Mouse (Mus musculus): ENCODE results near the gene Nfkbie.

Gene Nfkbie

DNA sequence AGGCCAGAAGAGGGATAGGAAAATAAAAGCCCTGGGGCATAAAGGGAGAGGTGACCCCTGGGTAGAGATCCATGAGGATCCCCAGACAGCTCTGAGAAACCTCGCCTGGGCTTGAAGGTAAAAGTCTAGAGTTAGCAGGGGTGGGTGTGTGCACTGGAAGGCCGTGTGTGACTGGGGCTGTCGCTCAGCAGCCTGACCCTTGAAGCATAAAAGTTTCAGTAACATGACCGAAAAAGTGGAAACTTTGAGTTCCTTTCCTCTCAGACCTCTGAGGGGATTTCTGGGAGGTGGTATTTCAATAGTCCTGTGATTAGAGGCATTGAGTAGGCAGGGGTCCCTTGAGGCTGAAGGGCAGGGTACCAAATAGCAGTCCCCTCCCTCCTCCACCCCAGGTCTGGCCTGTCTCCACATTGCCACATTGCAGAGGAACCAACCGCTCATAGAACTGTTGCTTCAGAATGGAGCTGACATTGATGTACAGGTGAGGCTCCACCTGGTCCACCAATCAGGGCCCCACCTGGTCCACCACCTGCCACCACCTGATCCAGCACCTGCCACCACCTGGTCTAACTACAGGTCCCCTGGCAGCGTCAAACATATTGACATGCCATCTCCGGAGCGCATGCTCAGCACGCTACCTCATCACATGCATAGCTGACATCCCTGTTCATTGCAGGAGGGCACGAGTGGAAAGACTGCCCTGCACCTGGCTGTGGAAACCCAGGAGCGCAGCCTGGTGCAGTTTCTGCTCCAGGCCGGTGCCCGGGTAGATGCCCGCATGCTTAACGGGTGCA lies 4.4 kb downstream of the Nfkbie start:
- no peak for ATAC-seq (ENCODE audit: low TSS enrichment)

DNA sequence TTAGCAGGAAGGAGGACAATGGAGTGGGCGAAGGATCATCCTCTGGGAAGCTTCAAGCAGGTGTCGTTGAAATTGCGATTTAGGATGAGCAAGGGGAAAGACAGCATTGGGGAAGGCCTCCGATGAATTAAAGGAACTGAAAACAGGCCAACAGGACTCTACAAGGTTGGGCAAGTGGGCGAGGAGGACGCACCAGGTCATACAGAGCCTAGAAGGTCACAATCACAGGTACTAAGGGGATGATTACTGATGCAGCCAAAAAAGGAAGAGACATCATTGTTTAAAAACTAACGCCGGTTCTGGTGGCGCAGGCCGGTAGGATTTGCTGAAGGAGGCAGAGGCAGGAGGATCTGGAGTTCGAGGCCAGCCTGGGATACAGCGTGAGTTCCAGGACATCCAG lies 7.7 kb downstream of the Nfkbie start:
- ATAC-seq (ENCODE audit: low TSS enrichment): no peak

DNA sequence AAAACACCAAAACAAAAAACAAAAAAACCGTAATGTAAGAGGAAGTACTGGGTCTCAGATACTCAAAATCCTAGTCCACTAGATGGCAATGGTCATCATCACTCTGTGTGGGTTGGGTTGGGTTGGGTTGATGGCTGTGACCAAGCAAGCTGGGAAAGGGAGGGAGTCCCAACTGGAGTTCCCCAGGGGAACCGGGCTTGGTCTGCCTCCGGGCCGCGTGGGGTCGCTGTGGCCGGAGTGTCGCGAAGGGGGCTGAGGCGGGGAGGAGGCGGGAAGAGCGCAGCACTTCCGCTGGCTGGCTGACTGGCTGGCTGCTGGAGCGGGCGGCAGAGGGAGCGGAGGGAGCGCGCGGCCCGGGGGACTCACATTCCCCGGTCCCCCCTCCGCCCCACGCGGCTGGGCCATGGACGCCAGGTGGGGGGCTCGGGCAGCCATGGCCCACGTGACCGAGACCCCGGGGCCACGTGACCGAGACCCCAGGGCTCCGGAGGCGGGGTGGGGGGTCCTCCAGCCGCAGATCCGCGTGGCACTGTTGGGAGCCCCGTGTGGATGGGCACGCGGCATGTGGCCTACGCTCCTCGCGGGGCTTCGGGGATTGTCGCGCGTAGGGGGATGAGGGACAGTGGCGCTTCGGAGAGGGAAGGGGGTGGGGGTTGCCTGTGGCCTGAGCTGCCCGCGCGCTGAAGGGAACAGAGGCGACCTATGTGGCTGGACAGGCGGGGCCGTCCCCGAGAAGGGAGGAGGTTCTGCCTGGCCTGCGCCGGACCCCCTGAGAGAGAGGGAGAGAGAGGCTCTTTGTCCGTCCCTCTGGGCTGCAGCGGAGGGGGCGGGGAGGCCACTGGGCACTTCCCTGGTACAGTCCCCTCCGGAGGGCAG lies 8.4 kb downstream of the Nfkbie start, which contains the start of gene Slc35b2:
Slc35b2 (plus strand) TSS at position 220 of the 876 bp plus-strand sequence.
- ATAC-seq (ENCODE audit: low TSS enrichment): peak; percentile 83

DNA sequence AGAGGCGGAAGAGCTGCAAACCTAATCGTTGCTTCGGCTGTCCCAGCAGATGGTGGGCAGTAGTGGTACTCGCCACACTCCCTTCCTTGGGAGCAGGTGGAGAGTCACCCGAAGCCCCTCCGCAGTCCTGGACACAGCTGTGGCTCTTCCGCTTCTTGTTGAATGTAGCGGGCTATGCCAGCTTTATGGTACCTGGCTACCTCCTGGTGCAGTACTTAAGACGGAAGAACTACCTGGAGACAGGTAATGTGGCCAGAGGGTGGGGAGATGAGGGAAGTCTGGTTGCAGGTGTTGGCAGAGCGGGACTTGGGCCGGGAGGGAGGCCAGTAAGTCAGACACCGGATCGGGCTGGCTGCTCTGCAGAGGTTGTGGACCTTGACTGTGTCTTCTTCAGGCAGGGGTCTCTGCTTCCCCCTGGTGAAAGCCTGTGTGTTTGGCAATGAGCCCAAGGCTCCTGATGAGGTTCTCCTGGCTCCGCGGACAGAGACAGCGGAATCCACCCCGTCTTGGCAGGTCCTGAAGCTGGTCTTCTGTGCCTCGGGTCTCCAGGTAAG lies 9.1 kb downstream of the Nfkbie start:
- ATAC-seq (ENCODE audit: low TSS enrichment): no peak

DNA sequence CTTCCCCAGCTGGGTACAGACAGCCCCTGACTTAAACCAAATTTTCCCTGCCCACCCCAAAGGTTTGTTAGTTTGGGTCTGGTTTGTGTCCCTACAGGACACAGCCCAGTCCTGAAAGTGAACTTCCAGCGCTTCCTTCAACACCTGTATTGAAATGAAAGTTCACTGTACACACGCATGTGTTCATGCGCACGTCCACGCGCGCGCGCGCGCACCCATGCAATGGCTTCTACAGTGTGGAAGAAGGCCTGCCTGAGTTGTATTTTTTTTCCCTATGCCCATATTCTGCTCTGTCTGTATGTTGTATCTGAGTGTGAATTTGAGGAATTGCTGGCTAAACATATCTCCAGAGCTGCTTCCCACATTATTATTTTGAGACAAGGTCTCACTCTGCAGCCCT lies 9.6 kb downstream of the Nfkbie start:
- no peak for ATAC-seq (ENCODE audit: low TSS enrichment)

DNA sequence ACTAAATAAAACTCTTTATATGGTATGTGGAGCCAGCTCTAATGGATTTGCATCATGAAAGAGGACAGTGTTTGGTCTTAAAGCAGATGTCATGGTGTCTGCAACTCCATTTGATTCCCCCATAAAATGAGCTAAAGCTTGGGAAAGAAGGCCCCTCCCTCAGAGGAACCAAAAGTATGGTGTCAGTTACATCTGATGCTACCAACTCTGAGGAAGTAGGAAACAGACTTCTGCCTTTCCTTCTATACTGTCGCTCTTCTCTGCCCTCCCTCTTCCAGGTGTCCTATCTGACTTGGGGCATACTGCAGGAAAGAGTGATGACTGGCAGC lies 10.5 kb downstream of the Nfkbie start:
- no peak for ATAC-seq (ENCODE audit: low TSS enrichment)

DNA sequence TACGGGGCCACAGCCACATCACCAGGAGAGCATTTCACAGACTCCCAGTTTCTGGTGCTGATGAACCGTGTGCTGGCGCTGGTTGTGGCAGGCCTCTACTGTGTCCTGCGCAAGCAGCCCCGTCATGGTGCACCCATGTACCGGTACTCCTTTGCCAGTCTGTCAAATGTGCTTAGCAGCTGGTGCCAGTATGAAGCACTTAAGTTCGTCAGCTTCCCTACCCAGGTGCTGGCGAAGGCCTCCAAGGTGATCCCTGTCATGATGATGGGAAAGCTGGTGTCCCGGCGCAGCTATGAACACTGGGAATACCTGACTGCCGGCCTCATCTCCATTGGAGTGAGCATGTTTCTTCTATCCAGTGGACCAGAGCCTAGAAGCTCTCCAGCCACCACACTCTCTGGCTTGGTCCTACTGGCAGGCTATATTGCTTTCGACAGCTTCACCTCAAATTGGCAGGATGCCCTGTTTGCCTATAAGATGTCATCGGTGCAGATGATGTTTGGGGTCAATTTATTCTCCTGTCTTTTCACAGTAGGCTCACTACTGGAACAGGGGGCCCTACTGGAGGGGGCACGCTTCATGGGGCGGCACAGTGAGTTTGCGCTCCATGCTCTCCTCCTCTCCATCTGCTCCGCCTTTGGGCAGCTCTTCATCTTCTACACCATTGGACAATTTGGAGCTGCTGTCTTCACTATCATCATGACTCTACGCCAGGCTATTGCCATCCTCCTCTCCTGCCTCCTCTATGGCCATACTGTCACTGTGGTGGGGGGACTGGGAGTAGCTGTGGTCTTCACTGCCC lies 11.1 kb downstream of the Nfkbie start:
- ATAC-seq (ENCODE audit: low TSS enrichment): peak; percentile 5; the same call in 1 of the 2 replicates

DNA sequence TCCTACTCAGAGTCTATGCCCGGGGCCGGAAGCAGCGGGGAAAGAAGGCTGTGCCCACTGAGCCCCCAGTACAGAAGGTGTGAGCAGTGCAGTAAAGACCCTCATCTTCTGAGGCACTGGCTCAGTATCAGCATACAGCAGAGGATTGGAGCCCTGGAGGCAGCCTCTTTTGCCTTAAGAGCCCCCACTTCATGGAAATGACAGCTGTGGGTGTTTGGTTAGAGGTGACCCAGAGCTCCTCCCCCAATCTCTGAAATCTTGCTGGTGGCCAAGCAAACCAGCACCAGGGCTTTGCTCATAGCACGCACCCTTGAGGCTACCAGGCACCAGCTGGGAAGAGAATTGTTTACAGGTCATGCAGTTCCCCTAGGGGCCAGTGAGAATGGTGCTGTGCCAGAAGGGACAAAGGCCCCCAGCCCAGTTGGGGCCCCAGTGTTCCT lies 11.7 kb downstream of the Nfkbie start:
- ATAC-seq (ENCODE audit: low TSS enrichment): no peak

DNA sequence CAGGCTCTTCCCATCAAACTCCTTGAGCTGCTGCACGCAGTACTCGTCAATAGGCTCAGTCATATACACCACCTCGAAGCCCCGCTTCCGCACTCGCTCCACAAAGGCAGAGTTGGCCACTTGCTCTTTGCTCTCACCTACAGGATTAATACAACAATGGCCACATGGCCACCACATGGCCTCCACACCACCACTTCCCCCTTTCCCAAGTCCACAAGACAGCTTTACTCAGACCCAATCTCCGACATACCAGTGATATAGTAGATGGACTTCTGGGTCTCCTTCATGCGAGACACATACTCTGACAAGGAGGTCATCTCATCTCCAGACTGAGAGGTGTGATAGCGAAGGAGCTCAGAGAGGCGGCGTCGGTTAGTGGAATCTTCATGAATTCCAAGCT lies 13.5 kb downstream of the Nfkbie start:
- no peak for ATAC-seq (ENCODE audit: low TSS enrichment)

DNA sequence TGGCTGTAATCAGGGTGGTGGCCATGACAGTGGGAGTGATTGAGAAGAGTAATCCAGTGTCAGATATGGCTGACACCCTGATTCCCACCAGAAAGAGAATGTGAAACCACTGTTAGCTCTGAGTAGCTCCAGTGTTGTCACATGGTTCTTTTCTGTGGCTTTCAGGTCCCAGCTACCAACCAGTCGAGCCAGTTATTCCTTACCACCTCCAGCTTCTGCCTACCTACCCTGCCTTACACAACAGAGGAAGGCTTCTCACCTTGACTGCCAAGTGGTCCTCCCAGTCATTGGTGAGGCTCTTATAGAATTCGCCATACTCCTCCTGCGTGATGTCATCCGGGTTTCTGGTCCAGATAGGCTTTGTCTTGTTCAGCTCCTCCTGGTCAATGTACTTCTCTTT lies 14.5 kb downstream of the Nfkbie start:
- ATAC-seq (ENCODE audit: low TSS enrichment): no peak

DNA sequence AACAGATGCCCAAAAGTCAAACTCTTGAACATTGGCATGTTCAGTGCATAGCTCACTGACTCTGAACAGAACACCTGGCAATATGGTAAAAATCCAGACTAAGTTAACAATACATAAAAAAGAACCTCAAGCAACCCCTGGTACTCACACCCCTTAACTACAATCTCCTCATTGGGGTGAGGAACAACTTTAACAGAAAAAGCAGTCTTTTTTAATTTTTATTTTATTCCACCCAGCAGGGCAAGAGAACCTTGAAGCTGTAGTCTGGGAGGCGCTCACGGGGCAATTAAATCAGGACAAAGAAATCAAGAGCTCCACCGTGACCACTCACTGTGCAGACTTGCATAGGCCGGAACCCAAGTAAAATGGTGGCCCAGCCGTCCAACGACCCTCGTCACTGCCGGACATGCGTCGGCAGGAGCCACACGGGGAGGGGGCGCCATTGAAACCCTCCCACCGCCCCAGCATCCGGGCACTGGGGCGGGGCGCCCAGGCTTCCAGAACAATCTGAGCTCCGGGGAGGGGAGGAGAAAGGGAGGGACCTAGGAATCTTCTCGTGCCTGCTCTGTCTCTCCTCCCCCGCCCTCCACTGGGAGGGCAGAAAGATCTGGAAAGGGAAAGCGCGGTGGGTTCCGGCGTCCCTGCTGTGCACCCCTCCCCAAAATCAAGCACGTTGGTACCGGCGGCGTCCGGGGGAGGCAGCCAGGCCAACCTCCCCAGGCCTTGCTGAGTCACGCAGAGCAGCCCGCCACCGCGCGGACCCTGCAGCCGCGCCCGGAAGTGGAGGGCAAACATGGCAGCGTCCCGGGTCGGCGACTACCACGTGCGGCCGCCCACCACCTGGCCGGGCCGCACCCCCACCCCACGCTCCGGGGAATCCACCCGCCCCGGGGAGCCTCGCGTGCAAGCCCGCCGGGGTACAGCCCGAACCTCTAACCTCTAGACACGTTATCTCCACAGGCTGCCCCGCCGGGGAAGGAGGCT lies 16.9 kb downstream of the Nfkbie start:
- peak; percentile 32 for ATAC-seq (ENCODE audit: low TSS enrichment)

DNA sequence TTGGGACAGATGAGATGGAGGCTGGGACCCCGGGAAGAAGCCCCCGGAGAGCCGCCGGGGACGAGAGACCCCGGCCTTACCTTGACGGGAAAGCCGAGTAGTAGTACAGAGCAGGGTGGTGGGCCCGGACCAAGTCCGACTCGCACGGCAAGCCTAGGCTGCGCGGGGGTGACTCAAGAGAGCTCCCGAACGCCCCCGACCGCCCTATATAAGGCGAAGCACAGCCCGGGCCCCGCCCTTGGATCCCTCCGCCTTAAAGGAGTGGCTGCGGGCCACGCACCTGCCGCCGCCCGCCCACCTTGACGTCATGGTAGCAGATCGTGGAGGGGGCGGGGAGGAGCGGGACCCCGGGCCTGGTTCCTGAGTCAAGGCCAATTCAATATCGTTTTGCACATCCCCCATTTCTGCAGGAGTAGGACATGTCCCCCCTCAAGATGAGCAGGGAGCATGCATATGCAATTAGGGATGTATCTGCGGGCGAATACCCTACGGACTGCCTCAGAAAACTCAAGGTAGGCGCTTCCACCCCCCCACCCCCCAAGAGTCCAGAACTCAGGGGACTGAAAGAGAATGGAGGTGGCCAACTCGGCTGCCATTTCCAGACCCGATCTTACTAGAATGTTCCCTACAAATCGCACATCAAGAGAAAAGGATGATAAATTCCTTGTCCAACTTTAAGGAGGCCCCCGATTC lies 17.7 kb downstream of the Nfkbie start, which contains the start of gene Hsp90ab1:
Hsp90ab1 (minus strand) TSS at position 185 of the 693 bp plus-strand sequence.
- peak; percentile 50 for ATAC-seq (ENCODE audit: low TSS enrichment)

DNA sequence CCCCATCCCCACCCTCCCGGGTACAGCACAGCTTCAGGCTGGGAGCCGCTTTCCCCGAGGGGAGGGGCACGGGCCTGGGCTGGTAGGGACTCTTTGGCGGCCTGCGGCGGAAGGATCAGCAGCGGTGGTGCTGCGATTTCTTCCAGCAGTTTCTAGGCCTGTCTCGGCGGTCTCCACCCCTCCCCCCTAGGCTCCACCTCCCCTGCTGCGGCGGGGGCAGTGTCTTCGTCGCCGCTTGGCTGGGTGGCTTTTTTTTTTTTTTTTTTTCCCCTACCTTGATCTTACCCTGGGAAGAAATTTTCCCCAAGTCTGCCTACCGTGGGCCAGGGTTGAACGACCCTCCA lies 18.2 kb downstream of the Nfkbie start:
- peak; percentile 41 for ATAC-seq (ENCODE audit: low TSS enrichment)

DNA sequence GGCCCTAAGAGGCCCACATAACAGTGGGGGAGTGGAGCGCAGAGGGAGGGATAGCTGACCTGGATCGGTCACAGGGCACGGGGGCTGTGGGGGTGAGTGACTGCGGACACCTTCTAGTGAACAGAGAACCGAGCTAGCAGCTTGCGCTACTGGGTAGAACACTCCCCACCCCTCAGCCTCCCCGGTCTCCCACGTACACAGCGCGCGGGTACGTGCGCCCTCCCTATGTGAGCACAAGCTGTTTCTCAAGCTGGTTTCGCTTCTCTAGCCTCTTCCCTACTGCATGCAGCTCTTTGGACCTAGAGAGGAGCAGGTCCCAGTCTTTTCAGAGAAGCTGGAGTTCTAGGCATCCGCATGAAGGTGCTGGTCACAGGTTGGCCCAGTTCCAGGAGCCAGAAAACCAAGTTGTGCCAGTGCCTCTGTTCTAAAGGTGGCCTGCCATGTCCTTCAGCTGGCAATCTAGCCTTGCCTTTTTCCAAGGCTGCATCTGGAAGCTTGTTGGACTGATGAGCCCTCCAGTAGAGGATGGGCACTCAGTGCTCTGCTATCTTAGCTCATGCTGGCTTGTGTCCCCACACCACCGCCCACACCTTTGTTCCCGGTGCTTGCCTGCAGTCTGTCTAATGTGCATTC lies 18.7 kb downstream of the Nfkbie start:
- ATAC-seq (ENCODE audit: low TSS enrichment): peak; percentile 66

DNA sequence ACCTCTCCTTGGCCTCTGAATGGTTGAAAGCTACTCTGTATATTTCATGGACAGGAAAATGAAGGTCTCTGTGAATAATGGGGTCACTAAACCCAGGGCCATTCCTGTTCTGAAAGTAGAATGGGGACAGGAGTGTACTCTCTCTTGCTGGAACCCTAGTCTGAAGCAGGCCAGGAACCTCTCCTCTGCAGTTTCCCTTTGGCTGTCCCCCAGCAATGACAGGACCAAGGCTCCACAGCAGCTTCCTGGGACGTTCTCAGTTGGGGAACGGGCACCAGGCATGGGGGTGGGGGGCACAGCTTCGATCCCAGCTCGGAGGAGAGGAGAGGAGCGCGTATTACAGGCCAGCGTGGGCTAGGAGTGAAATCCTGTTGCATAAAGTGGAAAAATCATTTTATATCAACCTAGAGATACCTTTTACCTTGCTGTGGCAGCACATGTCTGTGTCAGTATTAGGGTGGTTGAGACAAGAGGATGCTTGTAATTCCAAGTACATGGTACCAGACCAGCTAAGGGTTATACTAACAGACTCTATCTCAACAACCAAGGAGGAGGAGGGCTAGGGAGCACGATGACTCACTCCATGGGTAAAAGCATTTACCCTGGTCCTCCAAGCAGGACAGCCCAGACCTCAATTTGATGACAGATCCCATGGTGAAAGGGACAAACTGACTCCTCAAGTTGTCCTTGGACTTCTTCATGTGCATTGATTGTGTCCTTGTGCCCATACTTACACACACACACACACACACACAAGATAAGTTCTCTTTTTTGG lies 19.8 kb downstream of the Nfkbie start:
- ATAC-seq (ENCODE audit: low TSS enrichment): no peak

DNA sequence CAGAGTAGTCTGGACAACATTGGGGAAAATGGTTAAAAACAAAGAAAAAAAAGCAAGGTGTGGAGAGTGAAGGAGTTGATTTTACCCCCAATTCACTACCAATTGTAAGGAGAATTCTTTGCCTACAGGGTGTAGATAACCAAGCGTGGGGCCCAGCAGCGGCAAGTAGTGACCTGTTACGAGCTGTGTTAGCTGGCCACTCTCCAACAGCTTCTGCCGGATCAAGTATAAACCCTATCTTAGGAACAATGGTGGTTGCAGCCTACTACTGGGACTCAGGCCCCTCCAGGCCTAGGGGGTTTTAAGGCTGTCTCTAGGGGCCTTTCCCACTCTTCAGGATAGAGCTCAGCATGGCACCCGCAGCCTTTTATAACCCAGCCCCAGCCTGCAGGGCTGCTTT lies 22.7 kb downstream of the Nfkbie start:
- ATAC-seq (ENCODE audit: low TSS enrichment): no peak

DNA sequence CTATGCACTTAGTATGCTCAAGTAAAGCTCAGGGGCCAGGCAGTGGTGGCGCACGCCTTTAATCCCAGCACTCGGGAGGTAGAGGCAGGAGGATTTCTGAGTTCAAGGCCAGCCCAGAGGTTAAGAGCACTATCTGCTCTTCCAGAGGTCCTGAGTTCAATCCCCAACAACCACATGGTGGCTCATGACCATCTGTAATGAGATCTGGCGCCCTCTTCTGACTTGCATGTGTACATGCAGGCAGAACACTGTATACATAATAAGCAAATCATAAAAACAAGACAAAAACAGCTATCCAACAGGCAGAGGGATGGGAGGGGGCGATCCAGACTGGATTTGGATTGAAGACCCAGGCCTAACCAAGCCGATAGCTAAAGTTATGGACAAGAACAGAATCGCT lies 23.3 kb downstream of the Nfkbie start:
- ATAC-seq (ENCODE audit: low TSS enrichment): no peak

DNA sequence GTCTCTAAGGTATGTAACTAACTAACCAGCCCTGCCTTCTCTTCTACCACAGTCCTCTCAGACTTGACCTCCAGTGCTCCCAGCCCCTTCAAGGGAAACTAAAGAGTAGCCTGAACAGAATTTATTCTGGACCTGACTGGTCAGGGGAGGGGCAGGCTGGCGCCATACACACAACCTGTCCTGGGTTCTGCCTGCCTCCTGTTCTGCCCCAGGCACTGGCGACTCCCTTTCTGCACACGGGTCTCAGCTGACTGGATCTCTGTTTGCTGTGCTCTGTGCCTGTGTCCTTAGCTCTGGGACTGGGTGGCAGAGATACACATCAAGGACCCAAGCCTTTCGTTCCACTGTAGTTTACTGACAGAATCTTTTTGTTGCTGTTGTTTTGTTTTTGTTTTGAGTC lies 24.1 kb downstream of the Nfkbie start:
- ATAC-seq (ENCODE audit: low TSS enrichment): no peak

DNA sequence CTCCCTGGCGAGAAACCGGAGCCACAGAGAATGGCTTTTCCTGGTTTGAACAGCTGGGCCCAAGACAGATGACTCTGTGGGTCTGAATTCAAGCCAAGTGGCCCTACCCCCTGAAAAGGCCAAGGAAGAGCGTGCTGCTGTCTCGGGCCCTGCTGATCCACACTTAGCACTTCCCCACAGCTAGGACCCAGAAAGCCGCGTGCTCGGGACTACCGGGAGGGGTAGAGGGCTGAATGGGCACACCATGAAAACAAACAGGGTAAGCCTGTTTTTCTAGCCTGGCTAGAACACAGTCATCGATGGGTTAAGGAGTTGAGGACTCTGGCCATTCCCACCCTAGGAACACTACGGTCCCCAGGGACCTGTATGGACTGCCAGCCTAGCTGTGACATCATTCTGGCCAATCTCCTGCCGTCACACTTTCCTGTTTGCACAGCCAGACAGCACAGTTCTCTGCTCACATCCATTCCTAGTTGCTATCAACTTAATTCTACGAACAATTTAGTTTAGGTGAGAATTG lies 25.5 kb downstream of the Nfkbie start:
- ATAC-seq (ENCODE audit: low TSS enrichment): no peak
